Mouse (Mus musculus): ENCODE measurements around the gene Plpp6.

Plpp6 gene

GRCm38 (mm10) chr19:28963842-28964551 is at the start of gene Plpp6:
TSS of gene Plpp6 (plus strand) at chr19:28963953.
- in situ Hi-C loops (cut with MboI, MseI), result no loop called here

GRCm38 (mm10) chr19:28914598-28914997 is 49.2 kb upstream of the Plpp6 start:
- in situ Hi-C loops (cut with MboI, MseI), result no loop called here

DNA sequence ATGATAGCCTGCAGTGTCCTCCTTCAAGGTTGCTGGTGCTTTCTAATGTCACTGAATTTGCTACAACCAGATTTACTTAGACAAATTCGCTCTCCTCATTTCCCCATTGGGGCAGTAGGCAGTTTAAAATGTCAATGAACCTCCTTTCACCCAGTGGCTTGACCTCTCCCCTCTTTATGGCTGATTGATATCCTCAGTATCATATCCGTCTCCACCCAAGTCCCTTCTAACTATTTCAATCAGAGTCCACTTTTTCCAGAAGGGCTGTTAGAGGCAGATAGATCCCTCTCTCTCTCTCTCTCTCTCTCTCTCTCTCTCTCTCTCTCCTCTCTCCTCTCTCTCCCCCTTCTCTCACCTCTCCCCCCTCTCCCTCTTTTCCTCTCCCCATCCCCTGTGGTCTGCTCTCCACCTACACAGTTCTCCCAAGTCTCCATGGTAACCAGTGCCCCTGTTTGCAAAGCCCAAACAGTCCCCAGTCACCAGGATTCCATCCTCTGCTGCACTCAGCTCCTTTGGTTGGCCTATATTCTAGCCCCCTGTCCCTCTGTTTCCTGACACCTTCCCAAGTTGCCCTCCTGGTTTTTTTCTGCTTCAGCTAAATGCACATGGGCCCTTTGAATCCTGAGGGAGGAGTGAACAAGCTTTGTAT is 48.0 kb upstream of the Plpp6 start:
- in situ Hi-C loops (cut with MboI, MseI), result no loop called here

DNA sequence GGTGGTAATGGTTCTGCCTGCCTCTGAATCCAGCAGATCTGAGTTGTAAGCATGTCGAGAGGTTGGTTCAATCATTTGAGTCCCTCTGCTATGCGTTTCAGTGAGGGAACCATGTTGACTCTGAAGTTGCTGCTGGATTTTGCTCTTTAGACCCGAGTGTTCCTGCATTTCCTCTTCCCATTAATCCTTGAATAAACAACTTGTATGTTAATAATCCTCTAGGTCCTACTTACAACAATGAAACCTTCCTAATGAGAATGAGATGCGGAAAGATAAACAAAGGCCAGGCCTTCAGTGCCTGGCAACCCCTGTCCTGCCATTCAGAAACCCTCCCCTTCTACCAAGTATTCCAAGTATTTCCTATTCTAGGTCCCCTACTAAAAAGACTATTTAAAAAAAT is 47.3 kb upstream of the Plpp6 start:
- in situ Hi-C loops (cut with MboI, MseI), result no loop called here

- in situ Hi-C loops (cut with MboI, MseI), result no loop called here
These were observed 45.9 kb upstream of the Plpp6 start for GRCm38 (mm10) chr19:28917839-28918238.

- in situ Hi-C loops (cut with MboI, MseI), result no loop called here
These were observed 37.4 kb upstream of the Plpp6 start for GRCm38 (mm10) chr19:28926366-28926765.

- in situ Hi-C loops (cut with MboI, MseI), result no loop called here
These were observed 36.4 kb upstream of the Plpp6 start for GRCm38 (mm10) chr19:28927396-28927795.

GRCm38 (mm10) chr19:28929034-28929433 is 34.7 kb upstream of the Plpp6 start:
- in situ Hi-C loops (cut with MboI, MseI), result no loop called here

GRCm38 (mm10) chr19:28934897-28935296 is 28.9 kb upstream of the Plpp6 start:
- in situ Hi-C loops (cut with MboI, MseI), result no loop called here

GRCm38 (mm10) chr19:28940135-28940874 is 23.4 kb upstream of the Plpp6 start:
- in situ Hi-C loops (cut with MboI, MseI), result loop anchor here (10.0 kb wide), 1 partner anchor 1674 kb away; no protein-coding TSS in a partner anchor

- in situ Hi-C loops (cut with MboI, MseI), result loop anchor here (10.0 kb wide), 1 partner anchor 1674 kb away; no protein-coding TSS in a partner anchor
These were observed 22.5 kb upstream of the Plpp6 start for GRCm38 (mm10) chr19:28941271-28941670.

GRCm38 (mm10) chr19:28946782-28947181 is 17.0 kb upstream of the Plpp6 start:
- in situ Hi-C loops (cut with MboI, MseI), result loop anchor here (10.0 kb wide), 1 partner anchor 1668 kb away; no protein-coding TSS in a partner anchor

DNA sequence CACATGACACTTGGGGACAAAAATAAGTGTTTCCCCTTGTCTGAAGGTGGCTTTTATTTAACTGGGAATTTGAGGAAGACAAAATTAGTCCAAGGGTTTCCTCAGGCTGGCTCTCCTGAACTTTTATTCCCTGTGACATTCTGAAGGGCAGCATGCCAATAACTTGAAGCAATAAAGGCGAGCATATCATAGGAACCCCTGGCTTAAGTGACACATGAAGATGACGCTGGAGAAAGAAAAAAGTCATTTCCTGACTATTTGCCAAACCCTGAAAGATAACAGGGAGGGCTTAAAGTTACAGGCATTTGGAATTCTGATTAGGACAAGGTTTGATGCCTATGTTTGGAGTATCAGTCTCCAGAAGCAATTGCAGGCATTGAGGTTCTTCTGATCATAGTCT is 16.4 kb upstream of the Plpp6 start:
- in situ Hi-C loops (cut with MboI, MseI), result loop anchor here (10.0 kb wide), 1 partner anchor 1667 kb away; no protein-coding TSS in a partner anchor

DNA sequence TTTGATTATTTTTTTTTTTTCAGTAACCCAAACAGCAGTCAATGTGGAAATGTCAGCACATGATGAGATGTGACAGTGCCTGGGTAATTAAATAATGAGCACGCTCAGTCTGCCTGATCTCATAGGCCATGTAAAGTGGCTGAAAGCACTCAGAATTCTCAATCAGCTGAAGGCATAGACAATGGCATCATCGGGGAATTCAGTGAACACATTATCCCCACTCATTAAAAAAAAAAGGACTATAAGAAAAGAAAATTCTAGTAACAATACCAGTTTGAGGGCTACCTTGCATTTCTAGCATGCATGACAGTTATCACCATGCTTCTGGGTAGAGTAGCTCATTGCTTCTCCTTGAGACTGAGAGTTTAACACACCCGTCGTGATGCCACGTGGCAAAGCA is 12.5 kb upstream of the Plpp6 start:
- in situ Hi-C loops (cut with MboI, MseI), result no loop called here

DNA sequence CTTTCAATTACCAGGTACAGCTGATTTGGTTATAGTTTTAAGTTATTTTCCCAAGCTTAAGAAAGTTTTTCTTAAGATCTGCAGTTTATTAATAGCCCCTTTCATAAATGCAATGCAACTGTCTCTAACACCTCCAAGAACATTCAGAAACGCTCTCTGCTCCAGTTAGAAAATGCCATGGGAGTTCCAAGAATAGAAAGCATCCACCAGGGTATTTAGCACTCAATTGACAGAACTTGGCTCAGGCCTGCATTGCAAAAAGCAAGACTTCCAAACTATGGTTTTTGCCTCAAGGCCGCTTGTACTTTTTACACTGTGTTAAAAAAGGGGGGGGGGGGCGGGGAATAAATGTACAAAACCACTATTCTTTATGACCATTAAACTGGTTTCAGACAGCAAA is 640 bp upstream of the Plpp6 start:
- in situ Hi-C loops (cut with MboI, MseI), result no loop called here

- in situ Hi-C loops (cut with MboI, MseI), result no loop called here
These were observed 276 bp upstream of the Plpp6 start for GRCm38 (mm10) chr19:28963513-28963841.

GRCm38 (mm10) chr19:28964552-28964903 is 775 bp downstream of the Plpp6 start:
- in situ Hi-C loops (cut with MboI, MseI), result no loop called here

- in situ Hi-C loops (cut with MboI, MseI), result no loop called here
These were observed 3.9 kb downstream of the Plpp6 start, which contains the start of gene 4430402I18Rik for GRCm38 (mm10) chr19:28967652-28968051. TSS of gene 4430402I18Rik (minus strand) at chr19:28967800.

DNA sequence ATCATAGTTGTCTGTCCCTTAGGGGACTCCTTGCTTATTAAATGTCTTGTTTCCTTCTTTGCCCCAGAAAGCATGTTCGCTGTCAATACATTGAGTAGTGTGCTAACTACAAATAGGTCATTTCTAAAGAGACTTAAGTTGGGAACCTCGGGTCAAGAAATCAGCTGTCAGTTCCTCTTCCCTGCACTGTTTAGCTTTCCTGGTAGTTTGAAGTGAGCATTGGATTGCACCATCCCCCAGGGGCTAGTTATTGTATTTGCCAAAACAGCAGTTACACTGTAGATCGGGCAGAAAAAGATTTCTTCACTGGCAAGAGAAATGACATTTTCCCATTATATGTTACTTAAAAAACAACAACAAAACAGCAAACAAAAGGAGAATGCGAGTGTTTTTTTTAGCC is 4.4 kb downstream of the Plpp6 start:
- in situ Hi-C loops (cut with MboI, MseI), result no loop called here

DNA sequence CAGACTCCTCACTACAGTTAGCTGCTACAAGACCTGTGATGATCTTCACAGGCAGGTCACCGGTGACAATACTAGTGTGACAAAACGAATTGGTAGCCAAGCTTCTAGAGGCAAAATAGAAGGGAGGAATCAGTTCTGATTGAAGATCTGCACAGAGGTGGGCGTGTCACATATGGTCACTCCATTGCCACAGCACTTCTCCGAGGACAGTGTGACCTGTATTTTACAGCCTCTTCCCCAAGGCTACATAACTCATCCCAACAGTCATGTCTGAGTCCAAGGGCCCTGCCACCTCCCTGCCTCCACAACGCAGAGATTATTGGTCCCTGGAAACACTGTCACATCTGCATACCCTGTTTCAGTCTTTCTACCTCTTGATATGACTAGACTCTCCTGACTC is 5.5 kb downstream of the Plpp6 start:
- in situ Hi-C loops (cut with MboI, MseI), result no loop called here

- in situ Hi-C loops (cut with MboI, MseI), result no loop called here
These were observed 6.5 kb downstream of the Plpp6 start for GRCm38 (mm10) chr19:28970251-28970650.

- in situ Hi-C loops (cut with MboI, MseI), result no loop called here
These were observed 11.3 kb downstream of the Plpp6 start for GRCm38 (mm10) chr19:28974862-28975611.

All from T-helper 1 cell (primary cell).